Mouse (Mus musculus) embryonic facial prominence, embryonic 13.5 days (tissue): ENCODE measurements around the gene Ceacam16. TPM values are rescaled to one million over a fixed set of nuclear protein-coding genes. Genes with fewer than 3 reads are reported as not detected.

Experiments used
- ATAC-seq: fragments of 200-750 bp; cut with Nextera tagmentation; 2 replicates; pipeline ENCODE4 v1.8.0; 2017; ENCODE audit warnings: low read depth; ENCODE audit not compliant: insufficient number of reproducible peaks, insufficient read depth, low FRiP score, low TSS enrichment
- H3K27ac ChIP-seq: fragments of 300-500 bp; sonication (generic); 2 replicates; pipeline ENCODE4 v1.5.1; 2015; ENCODE audit warnings: moderate library complexity, mild to moderate bottlenecking, inconsistent platforms
- H3K27me3 ChIP-seq: fragments of 300-500 bp; sonication (generic); 2 replicates; pipeline ENCODE4 v1.6.1; 2015; ENCODE audit warnings: mild to moderate bottlenecking, inconsistent platforms
- H3K36me3 ChIP-seq: fragments of 300-500 bp; sonication (generic); 2 replicates; pipeline ENCODE4 v1.6.1; 2015; ENCODE audit warnings: mild to moderate bottlenecking, inconsistent platforms
- H3K4me1 ChIP-seq: fragments of 300-500 bp; sonication (generic); 2 replicates; pipeline ENCODE4 v1.6.1; 2015; ENCODE audit warnings: inconsistent platforms
- H3K4me2 ChIP-seq: fragments of 300-500 bp; sonication (generic); 2 replicates; pipeline ENCODE4 v1.6.1; 2015; ENCODE audit warnings: moderate library complexity, mild to moderate bottlenecking, inconsistent platforms
- H3K4me3 ChIP-seq: fragments of 300-500 bp; sonication (generic); 2 replicates; pipeline ENCODE4 v1.5.1; 2015; ENCODE audit warnings: mild to moderate bottlenecking, inconsistent platforms
- H3K9ac ChIP-seq: fragments of 300-500 bp; sonication (generic); 2 replicates; pipeline ENCODE4 v1.6.1; 2015; ENCODE audit warnings: mild to moderate bottlenecking, inconsistent platforms
- H3K9me3 ChIP-seq: fragments of 300-500 bp; sonication (generic); 2 replicates; pipeline ENCODE4 v1.6.1; 2016; ENCODE audit warnings: inconsistent platforms
- WGBS: fragments of 180-500 bp; shearing (Covaris S2); methylation state at CpG from one replicate; pipeline ENCODE4 v1.1.7; 2015; ENCODE audit warnings: mixed read lengths; 5-methylcytosine and 5-hydroxymethylcytosine counted together
- polyA plus RNA-seq: library from polyadenylated mRNA; unstranded; fragments of >200 nt; fragmentation: Nextera tagmentation; extraction: Ambion mirVana; gene quantifications from 2 replicates; pipeline ENCODE4 v1.2.1, GENCODE M21; 2015

Ceacam16 gene
- polyA plus RNA-seq, 1 experiment from 2014 or later, result not detected

DNA sequence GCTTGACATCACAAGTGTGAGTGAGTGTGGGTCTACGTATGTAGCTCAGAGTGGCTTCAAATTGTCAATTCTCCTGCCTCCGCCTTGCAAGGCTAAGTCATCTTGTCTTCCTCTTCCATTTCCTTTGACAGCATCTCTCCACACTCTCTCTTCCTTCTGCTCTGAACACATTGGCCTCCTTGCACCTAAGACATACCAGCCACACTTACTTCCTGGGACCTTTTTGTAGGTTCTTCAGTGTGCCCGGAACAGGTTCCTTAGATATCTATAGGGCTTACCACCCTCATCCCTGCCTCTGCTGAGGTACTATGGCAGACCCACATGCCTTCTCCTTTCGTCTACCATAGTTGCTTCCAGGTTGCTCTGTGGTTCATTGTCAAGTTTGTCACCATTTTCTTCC is 47.9 kb downstream of the Ceacam16 start:
- H3K4me3 ChIP-seq, result no peak overlapping the region
- 85% methylated on average over 4 of the region's 4 CpGs for WGBS
- H3K36me3 ChIP-seq, result no peaks in the 10 kb centered on the region
- no peak overlapping the region for H3K27ac ChIP-seq
- H3K9me3 ChIP-seq, result no peaks in the 10 kb centered on the region
- peaks cover 44% of the 10 kb centered on the region for H3K4me1 ChIP-seq
- no peak overlapping the region for H3K4me2 ChIP-seq
- H3K9ac ChIP-seq, result no peak overlapping the region
- H3K27me3 ChIP-seq, result peaks cover 55% of the 10 kb centered on the region
- ATAC-seq, result no peak

DNA sequence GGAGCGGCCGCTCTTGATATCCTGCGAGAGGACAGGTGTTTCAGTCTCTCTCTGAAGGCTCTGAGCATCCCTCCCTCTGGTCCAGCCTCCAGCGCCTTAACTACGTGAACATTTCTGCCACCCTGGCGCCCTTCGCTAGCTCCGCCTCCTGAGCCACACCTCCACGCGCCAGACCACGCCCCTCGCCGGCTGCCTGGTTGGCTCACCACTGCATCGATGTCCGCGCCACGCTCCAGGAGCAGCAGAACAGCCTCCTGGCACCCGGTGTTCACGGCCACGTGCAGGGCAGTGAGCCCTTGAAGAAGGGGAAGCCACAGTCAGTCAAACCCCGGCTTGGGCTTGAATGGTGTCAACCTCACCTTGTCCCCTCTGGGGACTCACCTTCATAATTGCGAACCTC is 50.0 kb downstream of the Ceacam16 start:
- no peak for ATAC-seq
- WGBS, result 2% methylated on average over 22 of the region's 22 CpGs
- peaks cover 56% of the 10 kb centered on the region for H3K27me3 ChIP-seq
- H3K9me3 ChIP-seq, result no peaks in the 10 kb centered on the region
- no peaks in the 10 kb centered on the region for H3K36me3 ChIP-seq
- H3K4me3 ChIP-seq, result peak overlapping the region; percentile 26
- peaks cover 24% of the 10 kb centered on the region for H3K4me1 ChIP-seq
- H3K9ac ChIP-seq, result no peak overlapping the region
- H3K4me2 ChIP-seq, result peak overlapping the region; percentile 48
- H3K27ac ChIP-seq, result no peak overlapping the region

DNA sequence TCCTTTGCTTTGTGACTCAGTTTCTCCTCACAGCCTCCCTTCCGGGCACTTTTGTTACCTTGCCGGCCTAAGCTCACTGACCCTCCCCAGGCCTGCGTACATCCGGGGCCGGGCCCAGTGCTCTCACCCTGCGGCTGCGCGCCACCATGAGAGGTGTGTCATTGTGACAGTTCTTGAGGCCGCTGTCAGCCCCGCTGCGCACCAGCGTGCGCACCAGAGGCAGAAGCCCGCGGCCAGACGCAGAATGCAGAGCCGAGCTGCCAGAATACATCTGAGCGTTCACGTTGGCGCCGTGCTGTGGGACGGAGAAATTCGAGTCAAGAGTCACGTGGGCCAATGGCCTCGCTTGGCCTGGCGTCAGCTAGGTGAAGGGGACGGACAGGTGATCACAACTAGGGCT is 51.7 kb downstream of the Ceacam16 start:
- ATAC-seq, result no peak
- Histone ChIP-seq H3K4me3 (peak overlapping the region; percentile 19), H3K9me3 (no peaks in the 10 kb centered on the region), H3K9ac (peak overlapping the region; percentile 60), H3K36me3 (no peaks in the 10 kb centered on the region), H3K4me1 (peaks cover 17% of the 10 kb centered on the region), H3K4me2 (peak overlapping the region; percentile 52), H3K27ac (no peak overlapping the region), H3K27me3 (peaks cover 56% of the 10 kb centered on the region)
- 6% methylated on average over 27 of the region's 27 CpGs for WGBS

DNA sequence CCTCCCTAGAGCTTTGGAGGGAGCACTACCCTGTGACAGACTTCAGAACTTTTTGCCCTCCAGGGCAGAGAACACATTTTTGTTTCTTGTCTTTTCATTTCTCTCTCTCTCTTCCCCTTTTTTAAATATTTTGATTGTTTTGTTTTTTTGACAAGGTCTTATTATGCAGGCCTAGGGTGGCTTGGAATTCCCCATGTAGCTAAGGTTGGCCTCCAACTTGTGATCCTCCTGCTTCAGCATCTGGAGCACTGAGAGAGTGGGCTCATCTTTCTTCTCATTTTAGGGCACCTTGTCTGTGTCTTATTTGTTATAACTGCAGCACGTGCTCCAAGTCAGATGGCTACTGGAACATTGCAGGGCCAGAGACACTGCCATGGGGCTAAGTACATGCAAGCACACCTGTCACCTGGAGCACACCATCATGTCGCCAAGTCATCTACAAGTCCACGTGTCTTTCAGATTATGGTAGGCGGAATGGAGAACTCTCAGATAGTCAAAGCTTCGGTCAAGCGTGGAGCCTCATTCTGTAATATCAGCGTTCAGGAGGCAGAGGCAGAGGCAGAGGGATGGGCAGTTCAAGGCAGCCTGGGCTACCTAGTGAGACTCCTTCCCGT is 54.6 kb downstream of the Ceacam16 start:
- H3K4me3 ChIP-seq, result no peak overlapping the region
- H3K9me3 ChIP-seq, result no peaks in the 10 kb centered on the region
- peaks cover 17% of the 10 kb centered on the region for H3K4me1 ChIP-seq
- no peaks in the 10 kb centered on the region for H3K36me3 ChIP-seq
- H3K27me3 ChIP-seq, result peaks cover 35% of the 10 kb centered on the region
- ATAC-seq, result no peak
- H3K27ac ChIP-seq, result no peak overlapping the region
- no peak overlapping the region for H3K9ac ChIP-seq
- no peak overlapping the region for H3K4me2 ChIP-seq
- WGBS, result 83% methylated on average over 8 of the region's 8 CpGs

DNA sequence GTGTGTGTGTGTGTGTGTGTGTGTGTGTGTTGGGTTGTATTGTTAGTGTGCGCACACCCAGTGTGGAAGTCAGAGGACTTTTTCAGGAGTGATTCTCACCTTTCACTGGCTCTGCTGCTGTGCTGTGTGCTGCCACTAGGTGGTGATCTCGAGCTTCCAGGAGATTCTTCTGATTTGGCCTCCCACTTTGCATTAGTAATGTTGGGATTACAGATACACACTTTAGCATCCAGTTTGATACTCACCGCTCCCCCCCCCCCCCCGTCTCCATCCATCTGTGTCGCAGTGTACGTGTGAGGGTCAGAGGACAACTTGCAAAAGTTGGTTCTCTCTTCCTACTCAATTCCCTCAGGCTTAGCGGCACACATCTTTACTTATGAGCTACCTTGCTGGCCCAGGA is 58.1 kb downstream of the Ceacam16 start:
- H3K27ac ChIP-seq, result no peak overlapping the region
- H3K9ac ChIP-seq, result no peak overlapping the region
- no peaks in the 10 kb centered on the region for H3K36me3 ChIP-seq
- no peak for ATAC-seq
- no peaks in the 10 kb centered on the region for H3K27me3 ChIP-seq
- H3K9me3 ChIP-seq, result no peaks in the 10 kb centered on the region
- H3K4me2 ChIP-seq, result no peak overlapping the region
- H3K4me1 ChIP-seq, result no peaks in the 10 kb centered on the region
- H3K4me3 ChIP-seq, result no peak overlapping the region
- 25% methylated on average over 6 of the region's 7 CpGs for WGBS

Other genes starting within 250 kb of the Ceacam16 start
- 7.5 and 10.5 TPM in 2 replicates for gene Relb, start 231.9 kb downstream of the Ceacam16 start, polyA plus RNA-seq
- 69.8 and 74.7 TPM in 2 replicates for gene Clptm1, start 196.3 kb downstream of the Ceacam16 start, polyA plus RNA-seq
- gene Apoc2, start 183.4 kb downstream of the Ceacam16 start, polyA plus RNA-seq, result 11.5 TPM in 1 of 2 replicates, not detected in the other
- gene Gm44805, start 179.9 kb downstream of the Ceacam16 start, polyA plus RNA-seq, result 0.69 TPM in 1 of 2 replicates, not detected in the other
- gene Apoc4, start 179.8 kb downstream of the Ceacam16 start, polyA plus RNA-seq, result 1.5 TPM in 1 of 2 replicates, not detected in the other
- 10.3 and 17.3 TPM in 2 replicates for gene Apoc1, start 168.6 kb downstream of the Ceacam16 start, polyA plus RNA-seq
- 200 and 263 TPM in 2 replicates for gene Apoe, start 162.1 kb downstream of the Ceacam16 start, polyA plus RNA-seq
- gene Tomm40, start 145.9 kb downstream of the Ceacam16 start, polyA plus RNA-seq, result 112 and 139 TPM in 2 replicates
- 82.9 and 87.0 TPM in 2 replicates for gene Nectin2, start 110.8 kb downstream of the Ceacam16 start, polyA plus RNA-seq
- 98.1 and 116 TPM in 2 replicates for gene Bcam, start 90.3 kb downstream of the Ceacam16 start, polyA plus RNA-seq
- gene Cblc, start 64.5 kb downstream of the Ceacam16 start, polyA plus RNA-seq, result 8.1 and 10.4 TPM in 2 replicates
- gene Bcl3, start 38.5 kb downstream of the Ceacam16 start, polyA plus RNA-seq, result 2.2 and 3.6 TPM in 2 replicates
- gene Gm19345, start 9.3 kb downstream of the Ceacam16 start, polyA plus RNA-seq, result 0.28 and 0.72 TPM in 2 replicates
- 0.25 and 0.48 TPM in 2 replicates for gene Ceacam19, start 26.7 kb upstream of the Ceacam16 start, polyA plus RNA-seq
- 12.0 and 12.9 TPM in 2 replicates for gene Pvr, start 59.9 kb upstream of the Ceacam16 start, polyA plus RNA-seq
- 0.30 TPM in 1 of 2 replicates, not detected in the other for gene Igsf23, start 89.5 kb upstream of the Ceacam16 start, polyA plus RNA-seq
- 0.15 TPM in 1 of 2 replicates, not detected in the other for gene Ceacam20, start 104.1 kb upstream of the Ceacam16 start, polyA plus RNA-seq
- not detected in 2 replicates for gene Nlrp9b, start 130.2 kb upstream of the Ceacam16 start, polyA plus RNA-seq
- gene Vmn1r91, start 238.4 kb upstream of the Ceacam16 start, polyA plus RNA-seq, result not detected in 2 replicates